Mouse (Mus musculus): ENCODE measurements around the gene Chchd6. TPM values are rescaled to one million over a fixed set of nuclear protein-coding genes. Genes with fewer than 3 reads are reported as not detected.

The Chchd6 gene
- total and polyA plus RNA-seq, 3 experiments, result 49.5 to 74.7 TPM; not detected in 1

DNA sequence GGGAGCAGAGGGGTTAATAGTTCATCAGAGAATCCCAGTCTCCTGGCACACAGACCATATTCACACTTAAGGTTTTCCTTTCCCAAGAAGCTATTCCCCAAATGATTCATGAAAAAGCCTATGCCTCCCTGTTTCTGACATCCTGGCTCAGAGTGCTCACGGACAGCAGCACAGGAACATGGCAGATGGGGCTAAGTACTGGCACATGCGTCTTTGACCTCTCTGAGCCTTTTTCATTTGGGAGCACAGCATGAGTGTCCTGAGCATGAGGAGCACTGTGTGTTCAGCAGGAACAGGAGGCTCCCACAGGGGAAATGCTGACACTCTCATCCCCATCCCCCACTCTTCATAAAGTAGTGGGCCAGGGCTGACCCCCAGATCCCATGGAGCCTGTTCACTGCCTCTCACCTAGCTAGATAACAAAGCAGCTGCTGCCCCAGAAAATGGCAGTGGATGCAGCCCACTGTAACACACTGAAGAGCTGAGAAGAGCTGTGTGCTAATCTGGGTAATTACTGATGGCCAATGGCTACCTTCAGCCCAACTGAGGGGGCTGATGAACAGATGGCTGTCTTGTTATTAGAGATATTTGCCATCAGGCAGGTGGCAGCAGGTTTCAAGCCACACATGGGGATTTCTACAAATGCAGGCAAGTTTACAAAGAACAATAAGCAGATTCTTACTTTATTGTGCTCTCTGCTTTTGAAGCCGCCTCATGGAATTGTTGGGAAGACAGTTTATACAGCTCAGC lies 176.2 kb downstream of the Chchd6 start:
- Histone ChIP-seq H3K4me1 (ENCODE audit: control insufficient read depth in 1 of 2, insufficient read depth in 2 of 2, low read length in 2 of 2) (peaks cover 21 to 22% of the 10 kb centered on the region in 2 experiments), H3K4me3 (ENCODE audit: control insufficient read depth in 1 of 2, insufficient read depth in 1 of 2, low read depth in 2 of 2, low read length in 2 of 2) (no peak overlapping the region), H3K27me3 (ENCODE audit: control insufficient read depth in 1 of 2, insufficient read depth in 2 of 2, low read length in 2 of 2) (no peaks in the 10 kb centered on the region), H3K36me3 (ENCODE audit: control insufficient read depth in 1 of 2, insufficient read depth in 2 of 2, low read length in 2 of 2) (peaks cover 0 to 26% of the 10 kb centered on the region in 2 experiments; a peak in 2 of 4 replicates), H3K79me2 (ENCODE audit: control insufficient read depth, insufficient read depth, low read length, poor library complexity) (no peaks in the 10 kb centered on the region), H3K9me3 (replicated peaks; ENCODE audit: insufficient read depth, low read length) (no peaks in the 10 kb centered on the region), H3K27ac (ENCODE audit: control insufficient read depth, low read depth, low read length) (no peak overlapping the region), H3K9ac (ENCODE audit: control insufficient read depth, low read depth, low read length, poor library complexity, severe bottlenecking) (no peak overlapping the region)
- DNase-seq (ENCODE audit: low read depth, low spot score), result no peak
- no peak for TF ChIP-seq SIN3A (IDR thresholded peaks at IDR 0.05; ENCODE audit: low read length)
- no peak for TF ChIP-seq MXI1 (IDR thresholded peaks at IDR 0.05; ENCODE audit: low read depth, low read length)
- no peak for TF ChIP-seq ZKSCAN1 (IDR thresholded peaks at IDR 0.05; ENCODE audit: low read depth, low read length)

DNA sequence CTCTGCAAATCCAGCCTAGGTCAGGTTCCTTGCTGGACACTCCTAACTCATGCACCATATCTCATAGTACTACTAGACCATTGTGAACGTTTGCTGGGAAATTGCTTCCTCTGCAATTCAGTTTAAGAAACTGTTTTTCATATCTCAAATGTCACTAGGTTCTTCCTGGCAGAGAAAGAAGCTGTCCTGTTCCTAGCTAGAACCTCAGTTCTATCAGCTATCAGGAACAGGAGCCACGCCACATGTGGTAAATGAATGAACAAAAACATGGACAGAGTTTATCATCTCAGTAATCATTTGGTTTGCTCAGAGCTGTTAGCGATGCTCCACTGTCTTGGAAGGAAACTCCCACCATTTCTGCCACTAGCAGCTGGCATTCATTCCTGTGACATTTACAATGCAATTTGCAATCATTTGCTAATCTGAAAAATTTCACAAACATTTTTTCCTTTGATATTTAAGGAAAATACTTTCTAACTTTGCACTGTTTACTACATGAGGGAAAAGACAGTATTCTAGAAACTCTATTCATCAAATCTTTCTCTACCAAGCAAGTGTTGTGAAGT lies 179.3 kb downstream of the Chchd6 start:
- Histone ChIP-seq H3K9ac (ENCODE audit: control insufficient read depth, low read depth, low read length, poor library complexity, severe bottlenecking) (peak overlapping the region; percentile 21), H3K79me2 (ENCODE audit: control insufficient read depth, insufficient read depth, low read length, poor library complexity) (no peaks in the 10 kb centered on the region), H3K27ac (ENCODE audit: control insufficient read depth, low read depth, low read length) (peak overlapping the region; percentile 93), H3K36me3 (ENCODE audit: control insufficient read depth in 1 of 2, insufficient read depth in 2 of 2, low read length in 2 of 2) (peaks cover 0 to 47% of the 10 kb centered on the region in 2 experiments; a peak in 2 of 4 replicates), H3K4me3 (ENCODE audit: control insufficient read depth in 1 of 2, insufficient read depth in 1 of 2, low read depth in 2 of 2, low read length in 2 of 2) (no peak overlapping the region), H3K4me1 (ENCODE audit: control insufficient read depth in 1 of 2, insufficient read depth in 2 of 2, low read length in 2 of 2) (peaks cover 41 to 46% of the 10 kb centered on the region in 2 experiments), H3K27me3 (ENCODE audit: control insufficient read depth in 1 of 2, insufficient read depth in 2 of 2, low read length in 2 of 2) (no peaks in the 10 kb centered on the region), H3K9me3 (replicated peaks; ENCODE audit: insufficient read depth, low read length) (no peaks in the 10 kb centered on the region)
- peak; percentile 66 for DNase-seq (ENCODE audit: low read depth, low spot score)
- peak; percentile 64; the same call in 1 of the 2 replicates for TF ChIP-seq MYB (IDR thresholded peaks at IDR 0.05; ENCODE audit: low read depth, low read length)
- no peak for TF ChIP-seq ZKSCAN1 (IDR thresholded peaks at IDR 0.05; ENCODE audit: low read depth, low read length)
- TF ChIP-seq SIN3A (IDR thresholded peaks at IDR 0.05; ENCODE audit: low read length), result peak; percentile 80
- TF ChIP-seq GABPA (IDR thresholded peaks at IDR 0.05; ENCODE audit: low read depth, low read length), result no peak
- no peak; the same call in none of the 2 replicates for TF ChIP-seq NELFE (IDR thresholded peaks at IDR 0.05; ENCODE audit: low read depth, low read length)
- peak; percentile 77 to 78 for TF ChIP-seq EP300 (IDR thresholded peaks at IDR 0.05; ENCODE audit: low read depth in 1 of 2, low read length in 2 of 2)
- TF ChIP-seq ELF1 (IDR thresholded peaks at IDR 0.05; ENCODE audit: low read depth, low read length), result no peak
- TF ChIP-seq CHD1 (IDR thresholded peaks at IDR 0.05; ENCODE audit: low read depth, low read length), result no peak
- TF ChIP-seq MEF2A (IDR thresholded peaks at IDR 0.05; ENCODE audit: extremely low read depth, insufficient replicate concordance, low read depth, low read length, poor library complexity, severe bottlenecking), result no peak
- TF ChIP-seq CTCF (IDR thresholded peaks at IDR 0.05 in 2 of 3, conservative IDR thresholded peaks at IDR 0.05 in 1 of 3; ENCODE audit: control insufficient read depth in 1 of 3, insufficient read depth in 1 of 3, low read depth in 2 of 3, low read length in 3 of 3, poor library complexity in 1 of 3, severe bottlenecking in 1 of 3), result no peak
- peak; percentile 32; the same call in 1 of the 2 replicates for TF ChIP-seq RCOR1 (IDR thresholded peaks at IDR 0.05; ENCODE audit: low read depth, low read length)
- no peak for TF ChIP-seq NRF1 (IDR thresholded peaks at IDR 0.05; ENCODE audit: insufficient read depth, low read depth, low read length, poor library complexity, severe bottlenecking)
- TF ChIP-seq HCFC1 (IDR thresholded peaks at IDR 0.05; ENCODE audit: low read depth, low read length), result no peak
- TF ChIP-seq TBP (IDR thresholded peaks at IDR 0.05; ENCODE audit: low read depth, low read length), result no peak
- TF ChIP-seq SMC3 (IDR thresholded peaks at IDR 0.05; ENCODE audit: low read depth, low read length), result no peak
- no peak for TF ChIP-seq BHLHE40 (IDR thresholded peaks at IDR 0.05; ENCODE audit: borderline replicate concordance, low read depth, low read length)
- no peak for TF ChIP-seq E2F4 (IDR thresholded peaks at IDR 0.05; ENCODE audit: borderline replicate concordance, low read depth, low read length)
- no peak for TF ChIP-seq POLR2AphosphoS2 (IDR thresholded peaks at IDR 0.05; ENCODE audit: low read length)
- peak; percentile 58; the same call in 1 of the 2 replicates for TF ChIP-seq TCF12 (IDR thresholded peaks at IDR 0.05; ENCODE audit: low read depth, low read length)
- no peak for TF ChIP-seq MAZ (IDR thresholded peaks at IDR 0.05; ENCODE audit: low read depth, low read length)
- TF ChIP-seq KAT2A (conservative IDR thresholded peaks at IDR 0.05; ENCODE audit: low read depth, low read length), result peak; percentile 41; the same call in 1 of the 2 replicates
- TF ChIP-seq ZNF384 (IDR thresholded peaks at IDR 0.05; ENCODE audit: low read depth, low read length), result no peak
- TF ChIP-seq JUND (IDR thresholded peaks at IDR 0.05; ENCODE audit: low read depth, low read length), result no peak
- peak; percentile 73; the same call in 1 of the 2 replicates for TF ChIP-seq MXI1 (IDR thresholded peaks at IDR 0.05; ENCODE audit: low read depth, low read length)
- TF ChIP-seq TAL1 (IDR thresholded peaks at IDR 0.05; ENCODE audit: low read length), result no peak
- TF ChIP-seq RAD21 (IDR thresholded peaks at IDR 0.05; ENCODE audit: low read depth, low read length), result no peak
- peak; percentile 77 for TF ChIP-seq ETS1 (IDR thresholded peaks at IDR 0.05; ENCODE audit: low read depth, low read length)
- no peak for TF ChIP-seq MAFK (IDR thresholded peaks at IDR 0.05; ENCODE audit: borderline replicate concordance, low read depth, low read length)

Data from MEL (cell line).